Mouse (Mus musculus) heart, embryonic 14.5 days (tissue): ENCODE results near the gene Tspan5. TPM values are rescaled to one million over a fixed set of nuclear protein-coding genes. Genes with fewer than 3 reads are reported as not detected.

Experiments
- ATAC-seq: fragments of 200-750 bp; cut with Nextera tagmentation; 2 replicates; pipeline ENCODE4 v1.8.0; 2017; ENCODE audit warnings: low read depth, moderate TSS enrichment; ENCODE audit not compliant: insufficient number of reproducible peaks, insufficient read depth, low FRiP score
- H3K27ac ChIP-seq, 2 experiments: fragments of 200-500 bp in 1 of 2; fragments of 300-500 bp in 1 of 2; sonication (generic) in 1 of 2; replicated peaks in 1 of 2; 2 replicates each; pipeline ENCODE4 v1.5.1; 2012 to 2014; ENCODE audit warnings: low read depth in 2 of 2, low read length in 2 of 2, control low read depth in 1 of 2, mild to moderate bottlenecking in 1 of 2, mixed read lengths in 1 of 2; ENCODE audit not compliant: control insufficient read depth in 1 of 2, insufficient read depth in 1 of 2
- H3K27me3 ChIP-seq: fragments of 300-500 bp; sonication (generic); 2 replicates; pipeline ENCODE4 v1.6.1; 2014; ENCODE audit warnings: mild to moderate bottlenecking, low read length, control low read depth; ENCODE audit not compliant: control insufficient read depth, insufficient read depth
- H3K36me3 ChIP-seq: fragments of 300-500 bp; sonication (generic); 2 replicates; pipeline ENCODE4 v1.6.1; 2014; ENCODE audit warnings: mild to moderate bottlenecking, control low read depth, low read length, mixed read lengths; ENCODE audit not compliant: control insufficient read depth, insufficient read depth
- H3K4me1 ChIP-seq, 2 experiments: fragments of 200-500 bp in 1 of 2; fragments of 300-500 bp in 1 of 2; sonication (generic) in 1 of 2; 2 replicates each; pipeline ENCODE4 v1.6.1; 2012 to 2014; ENCODE audit warnings: low read length in 2 of 2, control low read depth in 1 of 2, mixed read lengths in 1 of 2; ENCODE audit not compliant: control insufficient read depth in 2 of 2, insufficient read depth in 2 of 2
- H3K4me2 ChIP-seq: fragments of 300-500 bp; sonication (generic); 2 replicates; pipeline ENCODE4 v1.6.1; 2014; ENCODE audit warnings: mild to moderate bottlenecking, low read length
- H3K4me3 ChIP-seq, 2 experiments: fragments of 200-500 bp in 1 of 2; fragments of 300-500 bp in 1 of 2; sonication (generic) in 1 of 2; 2 replicates each; pipeline ENCODE4 v1.5.1; 2012 to 2014; ENCODE audit warnings: low read length in 2 of 2, mild to moderate bottlenecking in 2 of 2, control low read depth in 1 of 2, low read depth in 1 of 2, moderate library complexity in 1 of 2; ENCODE audit not compliant: control insufficient read depth in 1 of 2, insufficient read depth in 1 of 2
- H3K9ac ChIP-seq: fragments of 300-500 bp; sonication (generic); 2 replicates; pipeline ENCODE4 v1.6.1; 2014; ENCODE audit warnings: mild to moderate bottlenecking, low read length
- H3K9me3 ChIP-seq: fragments of 300-500 bp; sonication (generic); 2 replicates; pipeline ENCODE4 v1.6.1; 2016; ENCODE audit warnings: low read length, control low read depth; ENCODE audit not compliant: control insufficient read depth
- WGBS: fragments of 180-500 bp; shearing (Covaris S2); extraction: QIAGEN DNeasy Blood & Tissue Kit; methylation state at CpG from one replicate; pipeline ENCODE4 v1.1.7; 2014; 5-methylcytosine and 5-hydroxymethylcytosine counted together
- polyA plus RNA-seq: library from polyadenylated mRNA; unstranded; fragments of >200 nt; fragmentation: Nextera tagmentation; extraction: Ambion mirVana; gene quantifications from 2 replicates; pipeline ENCODE4 v1.2.1, GENCODE M21; 2014

Gene Tspan5
- polyA plus RNA-seq, 1 experiment from 2014 or later: 17.4 TPM

- Histone ChIP-seq H3K36me3 (no peaks in the 10 kb centered on the region), H3K4me3 (no peak overlapping the region), H3K27ac (no peak overlapping the region), H3K9me3 (no peaks in the 10 kb centered on the region), H3K9ac (no peak overlapping the region), H3K27me3 (no peaks in the 10 kb centered on the region), H3K4me2 (no peak overlapping the region), H3K4me1 (peaks cover 10 to 20% of the 10 kb centered on the region in 2 experiments)
- no peak for ATAC-seq
- 75% methylated on average over 13 of the region's 13 CpGs for whole genome bisulfite sequencing
These were observed 71.3 kb downstream of the Tspan5 start for GRCm38 (mm10) chr3:138813139-138813810.

- H3K4me3 ChIP-seq: no peak overlapping the region
- H3K4me1 ChIP-seq: peaks cover 10 to 17% of the 10 kb centered on the region in 2 experiments
- H3K27me3 ChIP-seq: no peaks in the 10 kb centered on the region
- no peaks in the 10 kb centered on the region for H3K36me3 ChIP-seq
- no peak overlapping the region for H3K27ac ChIP-seq
- no peak overlapping the region for H3K9ac ChIP-seq
- no peaks in the 10 kb centered on the region for H3K9me3 ChIP-seq
- 70% methylated on average over 5 of the region's 5 CpGs for WGBS
- ATAC-seq: no peak
- no peak overlapping the region for H3K4me2 ChIP-seq
These were observed 72.5 kb downstream of the Tspan5 start for GRCm38 (mm10) chr3:138814457-138814856.

GRCm38 (mm10) chr3:138815127-138815837 lies 73.3 kb downstream of the Tspan5 start:
- H3K27ac ChIP-seq: no peak overlapping the region
- H3K4me2 ChIP-seq: no peak overlapping the region
- peaks cover 10 to 13% of the 10 kb centered on the region in 2 experiments for H3K4me1 ChIP-seq
- H3K36me3 ChIP-seq: no peaks in the 10 kb centered on the region
- H3K9ac ChIP-seq: no peak overlapping the region
- no peaks in the 10 kb centered on the region for H3K27me3 ChIP-seq
- no peak overlapping the region for H3K4me3 ChIP-seq
- no peak for ATAC-seq
- no peaks in the 10 kb centered on the region for H3K9me3 ChIP-seq
- WGBS: 78% methylated on average over 7 of the region's 7 CpGs

- no peaks in the 10 kb centered on the region for H3K36me3 ChIP-seq
- no peaks in the 10 kb centered on the region for H3K27me3 ChIP-seq
- no peak overlapping the region for H3K27ac ChIP-seq
- no peaks in the 10 kb centered on the region for H3K9me3 ChIP-seq
- H3K4me3 ChIP-seq: no peak overlapping the region
- ATAC-seq: no peak
- no peak overlapping the region for H3K4me2 ChIP-seq
- 32% methylated on average over 5 of the region's 5 CpGs for WGBS
- no peak overlapping the region for H3K9ac ChIP-seq
- H3K4me1 ChIP-seq: peaks cover 8 to 17% of the 10 kb centered on the region in 2 experiments
These were observed 75.1 kb downstream of the Tspan5 start for GRCm38 (mm10) chr3:138816888-138817656.

- H3K27ac ChIP-seq: no peak overlapping the region
- 87% methylated on average over 6 of the region's 6 CpGs for WGBS
- no peak overlapping the region for H3K4me2 ChIP-seq
- peaks cover 3 to 13% of the 10 kb centered on the region in 2 experiments; a peak in 3 of 4 replicates for H3K4me1 ChIP-seq
- ATAC-seq: no peak
- H3K9me3 ChIP-seq: no peaks in the 10 kb centered on the region
- H3K27me3 ChIP-seq: no peaks in the 10 kb centered on the region
- H3K4me3 ChIP-seq: no peak overlapping the region
- no peak overlapping the region for H3K9ac ChIP-seq
- H3K36me3 ChIP-seq: no peaks in the 10 kb centered on the region
These were observed 77.9 kb downstream of the Tspan5 start for GRCm38 (mm10) chr3:138819862-138820261.

- Histone ChIP-seq H3K27me3 (no peaks in the 10 kb centered on the region), H3K9ac (no peak overlapping the region), H3K4me1 (peaks cover 3 to 9% of the 10 kb centered on the region in 2 experiments; a peak in 3 of 4 replicates), H3K36me3 (no peaks in the 10 kb centered on the region), H3K27ac (no peak overlapping the region), H3K4me3 (no peak overlapping the region), H3K9me3 (no peaks in the 10 kb centered on the region), H3K4me2 (no peak overlapping the region)
- 77% methylated on average over 5 of the region's 5 CpGs for WGBS
- ATAC-seq: no peak
These were observed 78.3 kb downstream of the Tspan5 start for GRCm38 (mm10) chr3:138820296-138820695.

- Histone ChIP-seq H3K27ac (no peak overlapping the region), H3K9me3 (no peaks in the 10 kb centered on the region), H3K4me1 (peaks cover 2 to 5% of the 10 kb centered on the region in 2 experiments; a peak in 2 of 4 replicates), H3K27me3 (no peaks in the 10 kb centered on the region), H3K4me3 (no peak overlapping the region), H3K4me2 (no peak overlapping the region), H3K9ac (no peak overlapping the region), H3K36me3 (no peaks in the 10 kb centered on the region)
- WGBS: 45% methylated on average over 5 of the region's 5 CpGs
- no peak for ATAC-seq
These were observed 80.0 kb downstream of the Tspan5 start for GRCm38 (mm10) chr3:138821886-138822445.
